Mouse (Mus musculus) megakaryocyte, embryonic 14.5 days (primary cell): Measurements from ENCODE around the gene Map4.

Experiments used
- FLI1 ChIP-seq: IDR thresholded peaks from 2 replicates; pipeline ENCODE4 v1.6.1; 2012; ENCODE audit warnings: low read length, inconsistent platforms, mixed read lengths
- GATA1 ChIP-seq: IDR thresholded peaks from 3 replicates; pipeline ENCODE4 v1.6.1; 2012; ENCODE audit warnings: mixed read lengths, low read length, inconsistent platforms, borderline replicate concordance

DNA sequence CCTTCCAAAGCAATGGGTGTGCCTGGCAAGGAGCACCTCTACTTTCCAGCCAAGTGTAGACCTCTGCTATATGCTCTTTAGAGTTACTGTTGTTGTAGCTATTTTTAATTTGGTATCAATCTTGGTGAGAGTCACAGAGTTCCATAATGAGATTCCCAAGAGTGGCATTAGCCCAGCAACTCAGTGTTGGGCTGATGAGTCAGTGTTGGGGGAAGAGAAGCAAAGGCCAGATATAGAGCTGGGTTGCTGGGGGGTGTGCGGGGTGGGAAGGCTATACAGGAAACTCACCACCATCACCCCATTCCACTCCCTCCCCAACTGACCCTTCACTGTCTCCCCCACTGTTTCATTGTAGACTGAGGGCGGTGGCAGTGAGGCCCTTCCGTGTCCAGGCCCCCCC is 149.8 kb downstream of the Map4 start:
- no peak for TF ChIP-seq GATA1
- TF ChIP-seq FLI1, result no peak
